Mouse (Mus musculus): Measurements from ENCODE around the gene Fam135a.
"Not testable (repeated sequence)": the region's sequence is repeated elsewhere in the genome, so short reads cannot be mapped to it uniquely, and the experiment has no call there.

The Fam135a gene

GRCm38 (mm10) chr1:24073386-24074248 is 26.5 kb downstream of the Fam135a start:
- intact Hi-C loops (cut with DNase I), result no loop called here

DNA sequence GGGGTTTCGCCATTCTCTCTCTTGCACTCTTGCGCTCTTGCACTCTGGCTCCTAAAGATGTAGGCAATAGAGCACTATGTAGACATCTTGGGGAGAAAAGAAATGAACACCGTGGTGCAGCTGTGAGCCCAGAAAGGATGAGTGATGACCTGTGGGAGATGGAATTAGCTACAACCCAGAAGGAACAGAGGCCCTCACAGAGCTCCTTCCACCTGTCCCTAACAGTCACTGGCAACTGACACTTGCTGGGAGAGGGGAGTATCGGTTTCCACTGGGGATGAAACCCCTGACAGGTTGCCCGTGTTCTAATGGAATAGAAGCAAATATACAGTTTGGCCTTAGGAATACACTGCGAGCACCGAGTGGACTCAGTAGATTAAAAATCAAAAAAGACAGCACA is 31.3 kb downstream of the Fam135a start:
- intact Hi-C loops (cut with DNase I), result no loop called here

DNA sequence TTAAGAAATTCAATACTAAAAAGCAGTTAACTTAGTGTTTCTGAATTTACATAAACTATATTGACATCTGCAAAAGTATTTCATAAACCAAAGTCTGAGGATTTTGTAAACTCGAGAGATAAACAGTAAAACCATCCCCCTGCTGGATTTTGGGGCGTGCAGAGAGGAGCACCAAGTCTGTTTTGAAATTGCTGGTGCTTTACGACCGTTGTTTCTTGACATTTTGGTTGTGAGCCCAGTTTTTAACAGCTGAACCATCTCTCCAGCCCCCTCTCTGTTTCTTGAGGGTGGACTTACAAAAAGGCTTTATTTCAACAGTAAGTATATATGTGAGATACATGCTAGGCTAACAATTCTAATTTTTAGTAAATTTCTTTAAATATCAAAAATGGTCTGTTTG is 33.4 kb downstream of the Fam135a start:
- intact Hi-C loops (cut with DNase I), result no loop called here

DNA sequence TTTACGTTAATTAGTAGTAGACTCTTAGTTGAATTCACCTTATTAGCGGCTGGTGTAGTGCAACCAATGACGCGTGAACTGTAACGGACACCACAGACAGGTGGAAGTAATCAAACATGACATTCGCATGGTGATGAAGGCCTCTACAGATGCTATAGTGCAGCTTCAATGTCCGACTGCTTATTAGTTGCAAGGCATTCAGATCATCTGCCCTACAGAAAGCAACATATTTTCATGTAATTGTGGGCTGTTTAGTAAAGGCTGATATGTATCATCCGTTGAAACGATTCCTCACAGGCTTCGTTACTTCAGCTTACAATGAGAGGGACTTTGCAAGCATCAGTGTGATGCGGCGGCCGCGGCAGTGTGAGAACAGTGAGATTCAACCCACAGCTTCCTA is 44.4 kb downstream of the Fam135a start:
- intact Hi-C loops (cut with DNase I), result no loop called here

DNA sequence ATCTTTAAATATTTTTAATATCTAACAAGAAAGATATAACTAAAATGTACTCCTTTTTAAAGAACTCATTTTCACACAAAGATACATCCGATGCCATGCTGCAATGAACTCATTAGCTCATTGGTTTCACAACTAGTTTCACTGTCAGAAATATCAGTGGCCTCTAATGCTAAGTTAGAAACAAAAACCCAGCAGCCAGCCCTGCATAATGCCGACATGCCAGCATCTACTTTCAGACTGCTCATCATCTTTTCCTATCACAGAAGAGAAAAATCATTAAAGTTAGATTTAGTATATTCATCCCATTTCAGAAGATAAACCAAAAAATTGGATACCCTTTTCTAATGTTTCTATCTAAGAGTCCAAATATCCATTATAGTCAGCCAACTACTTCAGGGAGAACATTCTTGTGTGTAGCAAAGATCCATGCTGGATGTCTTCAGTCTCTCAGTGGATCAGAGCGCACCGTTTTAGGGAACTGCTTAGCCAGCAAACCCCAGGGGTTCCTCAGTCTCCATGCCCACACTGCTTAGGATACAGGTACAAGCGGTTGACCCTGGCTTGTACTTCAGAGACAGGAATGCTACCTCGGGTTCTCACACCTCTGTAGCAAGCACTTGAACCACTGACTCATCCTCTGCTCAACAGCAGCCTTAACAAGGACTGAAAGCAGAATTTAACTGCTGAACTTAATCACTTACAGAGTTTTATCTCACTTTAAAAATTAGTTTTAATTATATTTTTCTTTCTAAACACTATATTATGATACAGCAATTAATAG is 53.2 kb downstream of the Fam135a start:
- intact Hi-C loops (cut with DNase I), result no loop called here

DNA sequence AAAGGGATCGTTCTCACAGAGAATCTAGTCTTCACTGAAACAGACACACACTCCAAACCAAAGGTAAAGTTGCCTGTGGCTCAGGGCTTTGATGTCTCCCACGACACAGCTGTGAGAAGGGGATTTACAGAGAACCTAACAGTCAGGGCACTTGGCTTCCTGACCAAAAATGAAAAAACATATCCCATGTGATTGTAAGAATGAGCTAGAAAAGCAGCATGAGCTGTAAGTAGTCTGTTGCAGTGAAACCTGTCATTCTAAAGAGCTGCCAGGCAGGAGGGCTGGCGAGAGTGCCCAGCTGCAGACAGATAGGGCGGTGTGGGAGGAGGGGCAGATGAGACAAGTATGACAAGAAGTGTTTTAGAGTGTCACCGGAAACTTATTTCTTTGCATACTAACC is 54.5 kb downstream of the Fam135a start:
- intact Hi-C loops (cut with DNase I), result no loop called here

GRCm38 (mm10) chr1:24043007-24043406 is 57.1 kb downstream of the Fam135a start:
- intact Hi-C loops (cut with DNase I), result no loop called here

- intact Hi-C loops (cut with DNase I), result loop anchor here (5.0 kb wide), 1 partner anchor 207 kb away; no protein-coding TSS in a partner anchor
Measured at GRCm38 (mm10) chr1:24033759-24034423, 66.2 kb downstream of the Fam135a start.

DNA sequence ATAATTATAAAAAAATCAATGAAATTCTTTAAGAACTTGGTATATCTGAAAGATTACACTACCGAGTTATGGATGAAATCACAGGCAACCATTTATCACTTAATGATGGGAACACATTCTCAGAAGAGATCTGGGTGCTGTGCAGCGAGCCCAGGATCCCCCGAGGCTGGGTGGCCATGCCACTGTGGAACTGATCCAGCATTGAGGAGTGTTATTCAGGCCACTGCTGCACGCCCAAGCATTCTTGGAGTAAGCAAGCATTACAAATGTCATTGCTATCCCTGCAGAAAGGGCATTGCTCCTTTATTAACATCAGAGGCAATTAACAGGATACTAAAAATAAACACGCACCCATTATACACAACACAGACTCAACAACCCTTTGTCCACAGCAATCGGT is 89.3 kb downstream of the Fam135a start:
- intact Hi-C loops (cut with DNase I), result no loop called here

DNA sequence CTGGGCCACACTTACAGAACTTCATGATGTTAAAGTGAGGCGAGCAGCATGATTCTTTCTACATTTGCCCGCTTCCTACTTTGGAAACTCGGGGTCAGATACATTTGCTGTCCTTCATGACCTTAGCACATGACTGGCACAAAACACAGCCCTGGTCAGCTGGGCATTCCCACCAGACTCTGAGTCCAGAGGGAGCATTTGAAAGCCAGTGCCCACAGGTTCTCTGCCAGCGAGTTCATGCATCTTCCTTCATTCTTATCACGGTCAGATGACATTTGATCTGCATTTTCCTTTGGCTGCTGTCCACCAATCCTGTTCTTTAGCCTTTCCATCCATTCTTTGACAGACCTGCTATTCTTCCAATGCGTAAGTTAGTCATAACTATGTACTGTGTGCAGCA is 90.1 kb downstream of the Fam135a start:
- intact Hi-C loops (cut with DNase I), result no loop called here

GRCm38 (mm10) chr1:24007621-24008020 is 92.5 kb downstream of the Fam135a start:
- intact Hi-C loops (cut with DNase I), result no loop called here

- intact Hi-C loops (cut with DNase I), result no loop called here
Measured at GRCm38 (mm10) chr1:24005070-24005804, 94.9 kb downstream of the Fam135a start, which contains the start of gene Sdhaf4. TSS of gene Sdhaf4 (minus strand) at chr1:24005656.

GRCm38 (mm10) chr1:23999318-23999717 is 100.8 kb downstream of the Fam135a start:
- intact Hi-C loops (cut with DNase I), result no loop called here

DNA sequence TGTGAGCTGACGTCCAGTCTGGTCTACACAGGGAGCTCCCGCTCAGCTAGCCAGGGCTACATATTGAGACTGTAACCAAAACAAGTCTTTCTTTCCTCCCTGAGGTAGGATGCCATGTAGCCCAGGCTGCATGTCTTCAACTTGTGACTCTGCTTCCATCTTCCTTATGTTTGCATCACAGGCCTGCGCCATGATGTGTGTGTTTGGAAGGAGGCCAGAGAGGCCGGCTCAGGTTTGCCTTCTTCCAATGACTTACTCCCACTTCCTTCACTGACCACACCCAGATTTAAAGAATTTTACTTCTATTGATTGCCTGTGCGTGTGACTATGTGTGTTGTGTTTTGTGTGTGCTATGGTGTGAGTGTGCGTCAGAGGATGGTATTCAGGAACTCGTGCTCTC is 101.3 kb downstream of the Fam135a start:
- intact Hi-C loops (cut with DNase I), result no loop called here

- intact Hi-C loops (cut with DNase I), result no loop called here
Measured at GRCm38 (mm10) chr1:23998120-23998810, 101.9 kb downstream of the Fam135a start.

DNA sequence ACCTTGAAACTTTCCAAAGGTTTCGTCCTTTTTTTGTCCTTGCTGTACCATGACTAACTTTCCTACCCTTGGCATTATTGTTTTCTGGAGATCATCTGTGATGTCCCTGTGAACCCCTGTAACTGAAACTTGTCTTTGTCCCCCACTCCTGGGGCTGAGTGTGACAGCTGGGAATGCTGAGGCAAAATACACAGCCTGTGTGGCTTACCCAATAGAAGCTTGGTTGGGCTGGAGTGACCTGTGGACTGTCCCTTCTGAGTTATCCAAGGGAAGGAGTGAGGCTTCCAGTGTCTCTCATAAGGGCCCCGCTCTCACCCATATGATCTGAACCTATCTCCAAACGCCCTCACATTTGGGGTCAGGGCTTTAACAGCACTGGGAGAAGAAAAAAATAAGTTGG is 102.6 kb downstream of the Fam135a start:
- intact Hi-C loops (cut with DNase I), result no loop called here

DNA sequence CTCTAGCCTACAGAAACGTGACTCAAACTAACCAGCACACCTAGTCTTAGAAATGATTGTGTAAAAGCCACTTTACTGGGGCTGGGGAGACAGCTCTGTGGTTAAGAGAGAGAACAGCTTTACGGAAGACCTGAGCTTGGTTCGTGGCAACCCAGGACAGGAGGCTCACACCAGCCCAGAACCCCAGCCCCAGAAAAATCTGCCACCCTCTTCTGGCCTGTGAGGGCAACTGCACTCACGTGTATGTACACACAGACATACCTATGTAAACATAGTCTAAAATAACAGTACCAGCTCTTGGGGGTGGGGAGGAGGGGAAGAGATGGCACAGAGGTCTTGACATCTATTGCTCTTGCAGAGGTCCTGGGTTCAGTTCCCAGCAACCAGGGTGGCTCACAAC is 104.7 kb downstream of the Fam135a start:
- intact Hi-C loops (cut with DNase I), result no loop called here

DNA sequence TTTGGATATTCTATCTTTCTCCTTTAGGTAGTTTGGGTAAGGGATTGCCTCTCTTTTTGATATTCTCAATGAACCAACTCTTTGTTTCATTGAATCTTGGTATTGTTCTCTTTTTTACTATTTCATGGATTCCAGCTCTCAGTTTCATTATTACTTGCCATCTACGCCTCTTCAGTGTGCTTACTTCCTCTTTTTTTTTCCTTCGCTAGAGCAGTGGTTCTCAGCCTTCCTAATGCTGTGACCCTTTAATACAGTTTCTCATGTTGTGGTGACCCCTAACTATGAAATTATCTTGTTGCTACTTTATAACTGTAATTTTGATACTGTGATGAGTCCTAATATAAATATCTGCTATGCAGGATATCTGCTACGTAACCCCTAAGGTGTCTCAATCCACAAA is 117.0 kb downstream of the Fam135a start:
- intact Hi-C loops (cut with DNase I), result no loop called here

DNA sequence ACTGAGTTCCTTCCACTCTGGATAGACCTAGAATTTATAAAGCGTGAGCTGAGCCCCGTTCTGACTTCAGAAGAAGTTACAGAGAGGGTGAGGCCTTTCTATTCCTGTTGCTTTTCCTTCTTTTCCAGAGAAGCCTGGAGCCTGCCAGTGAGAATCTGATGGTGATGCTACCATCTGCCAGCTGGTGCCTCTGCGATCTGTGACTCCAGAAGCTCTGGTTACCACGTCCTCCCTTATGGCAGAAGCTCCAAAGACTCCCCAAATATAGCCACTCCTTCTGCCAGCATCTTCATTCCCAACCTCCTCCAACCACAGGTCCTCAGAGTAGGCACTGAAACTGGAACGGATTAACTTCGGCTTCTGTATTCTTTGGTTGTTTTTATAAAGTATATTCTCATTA is 121.9 kb downstream of the Fam135a start:
- intact Hi-C loops (cut with DNase I), result no loop called here

DNA sequence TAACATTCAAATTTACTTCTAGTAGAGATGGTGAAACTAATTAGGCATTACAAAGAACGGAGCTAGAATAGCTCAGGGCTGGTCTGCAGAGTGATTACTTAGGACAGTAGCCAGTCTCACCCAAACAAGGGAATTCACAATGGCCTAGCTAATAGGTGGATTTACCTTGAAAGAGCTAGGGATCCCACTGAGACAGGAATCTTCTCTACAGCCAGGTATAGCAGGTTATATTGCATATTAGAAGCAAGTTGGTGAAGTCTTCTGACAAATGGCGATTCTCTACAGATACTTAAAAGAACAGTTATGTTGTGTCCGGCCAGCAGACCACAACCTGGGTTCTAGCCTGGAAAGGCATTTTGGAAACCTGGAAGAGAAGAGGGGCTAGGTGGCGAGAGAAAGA is 129.0 kb downstream of the Fam135a start:
- intact Hi-C loops (cut with DNase I), result not testable (repeated sequence)

Measured in adrenal gland (tissue).